Mouse (Mus musculus): ENCODE measurements around the gene Itfg2.

Gene Itfg2

DNA sequence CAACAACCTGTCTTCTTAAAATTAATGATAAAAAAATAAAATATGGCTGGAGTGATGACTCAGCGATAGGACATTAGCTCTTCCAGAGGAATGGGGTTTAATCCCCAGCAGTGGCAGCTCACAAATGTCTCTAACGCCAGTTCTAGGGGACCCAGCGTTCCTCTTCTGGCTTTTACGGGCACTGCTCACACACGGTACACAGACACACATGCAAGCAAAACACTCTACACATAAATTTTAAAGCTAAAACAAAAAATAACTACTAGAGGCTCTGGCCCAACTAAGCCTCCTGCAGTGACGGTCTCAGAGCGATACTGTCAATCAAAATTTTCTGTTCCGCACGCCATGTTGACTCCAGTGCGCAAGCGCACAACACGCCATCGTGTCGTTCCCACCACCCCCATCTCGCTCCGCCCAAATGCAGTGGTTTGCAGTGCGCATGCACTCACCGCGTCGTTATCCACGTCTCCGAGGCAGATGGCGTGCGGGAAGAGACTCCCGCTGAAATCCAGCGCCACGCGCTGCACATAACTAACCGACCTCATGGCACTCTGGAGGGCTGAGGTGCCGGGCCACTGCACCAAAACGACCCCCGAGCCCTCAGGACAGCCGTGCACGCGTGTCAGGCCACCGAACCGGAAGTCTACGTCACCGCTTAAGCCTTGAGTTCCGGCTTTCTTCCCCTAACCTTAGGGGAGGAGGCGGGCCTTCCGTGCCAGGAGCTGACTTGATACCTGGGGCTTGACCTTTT, at the start of gene Itfg2:
Itfg2 (minus strand) TSS at position 663 of the 751 bp plus-strand sequence.
- peak; percentile 94 to 96 for DNase-seq (ENCODE audit: low spot score in 2 of 2)

DNA sequence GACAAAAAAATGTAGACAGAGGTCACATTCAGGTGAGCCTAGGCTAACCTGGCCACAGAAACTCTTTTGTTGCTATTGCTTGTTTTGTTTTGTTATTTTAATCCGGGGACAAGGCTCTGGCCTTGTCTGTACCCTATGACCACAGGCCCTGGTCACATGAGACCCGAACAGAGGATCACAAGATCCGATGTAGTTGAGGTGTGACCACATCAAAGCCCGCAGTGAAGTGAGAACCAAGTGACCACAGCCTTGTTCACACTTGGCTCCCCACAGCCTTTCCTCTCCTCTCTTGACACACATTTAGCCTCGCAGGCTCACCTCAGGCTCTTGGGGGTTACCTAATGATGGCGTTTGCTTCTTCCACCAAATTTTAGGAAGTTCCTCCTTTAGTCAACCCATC, 49.4 kb upstream of the Itfg2 start:
- no peak for DNase-seq (ENCODE audit: low spot score in 2 of 2)

- peak; percentile 43 to 80 for DNase-seq (ENCODE audit: low spot score in 2 of 2)
Observed at GRCm38 (mm10) chr6:128469451-128469850, 44.7 kb upstream of the Itfg2 start.

GRCm38 (mm10) chr6:128467298-128467697, 42.6 kb upstream of the Itfg2 start:
- DNase-seq (ENCODE audit: low spot score in 2 of 2): peak in 1 of 2 experiments; percentile 68

DNA sequence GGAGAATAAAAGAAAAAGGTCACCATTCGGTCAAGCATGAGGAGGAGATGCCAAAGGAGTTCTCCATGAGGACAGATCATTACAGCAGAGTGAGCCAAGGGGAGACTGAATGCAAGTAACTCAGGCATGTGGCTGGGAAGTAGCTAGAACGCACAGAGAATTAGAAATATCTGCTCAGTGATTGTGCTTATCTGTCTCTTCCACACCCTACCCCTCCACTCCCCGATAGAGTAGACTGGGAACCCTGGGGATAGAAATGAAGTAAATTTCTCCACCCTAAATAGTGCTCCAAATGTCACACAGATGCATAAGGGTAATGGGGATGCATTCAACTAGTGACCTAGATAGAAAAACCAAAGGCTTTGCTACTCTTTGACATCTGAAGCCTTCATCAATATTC, 41.8 kb upstream of the Itfg2 start:
- no peak for DNase-seq (ENCODE audit: low spot score in 2 of 2)

DNA sequence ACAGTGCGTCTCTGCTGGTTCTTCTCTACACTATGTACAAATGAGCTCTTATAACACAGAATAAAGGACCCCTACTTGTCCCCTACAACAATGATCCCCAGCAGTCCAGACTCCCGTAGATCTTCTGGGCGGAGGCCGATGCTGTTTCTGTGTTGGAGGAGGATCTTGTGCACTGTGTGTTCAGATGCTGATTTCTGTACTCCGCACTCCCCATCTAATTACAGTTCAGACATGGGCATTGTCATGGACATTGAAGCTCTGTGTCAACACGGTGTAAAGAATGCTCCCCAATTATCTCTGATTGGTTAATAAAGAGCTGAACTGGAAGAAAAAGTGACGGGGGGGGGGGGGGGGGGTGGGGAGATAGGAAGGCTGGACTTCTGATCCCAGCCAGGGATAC, 41.3 kb upstream of the Itfg2 start:
- no peak for DNase-seq (ENCODE audit: low spot score in 2 of 2)

DNA sequence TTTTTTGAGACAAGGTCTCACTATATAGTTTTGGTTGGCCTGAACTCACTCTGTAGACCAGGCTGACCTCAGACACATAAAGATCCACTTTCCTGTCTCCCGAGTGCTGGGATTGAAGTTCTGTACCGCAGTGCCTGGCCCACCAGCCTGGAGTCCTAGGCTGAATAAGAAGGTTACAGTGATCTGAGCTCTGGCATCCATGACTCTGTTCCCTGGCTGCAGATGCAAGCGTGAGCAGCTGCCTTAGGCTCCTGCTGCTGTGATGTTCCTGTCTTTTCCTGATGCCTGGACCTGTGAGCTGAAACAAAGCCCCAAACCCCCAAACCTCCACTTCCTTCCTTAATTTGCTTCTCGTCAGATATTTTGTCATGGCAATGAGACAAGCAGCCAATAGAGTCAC, 40.3 kb upstream of the Itfg2 start:
- no peak for DNase-seq (ENCODE audit: low spot score in 2 of 2)

GRCm38 (mm10) chr6:128461606-128462005, 36.9 kb upstream of the Itfg2 start:
- DNase-seq (ENCODE audit: low spot score in 2 of 2): no peak

GRCm38 (mm10) chr6:128460729-128461503, 36.2 kb upstream of the Itfg2 start:
- DNase-seq (ENCODE audit: low spot score in 2 of 2): no peak

- no peak for DNase-seq (ENCODE audit: low spot score in 2 of 2)
Observed at GRCm38 (mm10) chr6:128460321-128460720, 35.6 kb upstream of the Itfg2 start.

DNA sequence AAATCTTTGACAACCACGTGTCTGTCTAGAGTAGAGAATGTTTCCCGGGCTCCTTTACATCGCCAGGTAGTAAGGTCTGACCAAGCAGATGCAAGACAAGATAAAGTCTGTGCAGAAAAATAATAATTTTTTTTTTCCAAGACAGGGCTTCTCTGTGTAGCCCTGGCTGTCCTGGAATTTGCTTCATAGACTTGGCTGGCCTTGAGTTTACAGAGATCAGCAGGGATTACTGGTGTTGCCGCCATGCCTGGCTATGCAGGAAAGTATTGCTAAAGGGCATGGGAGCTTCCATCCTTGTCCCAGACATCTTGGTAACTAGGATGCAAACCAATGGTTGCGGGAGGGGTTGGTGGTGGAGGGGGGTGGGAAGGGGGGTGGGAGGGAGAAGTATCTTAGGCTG, 32.5 kb upstream of the Itfg2 start:
- DNase-seq (ENCODE audit: low spot score in 2 of 2): no peak

GRCm38 (mm10) chr6:128455835-128456605, 31.3 kb upstream of the Itfg2 start:
- no peak for DNase-seq (ENCODE audit: low spot score in 2 of 2)

DNA sequence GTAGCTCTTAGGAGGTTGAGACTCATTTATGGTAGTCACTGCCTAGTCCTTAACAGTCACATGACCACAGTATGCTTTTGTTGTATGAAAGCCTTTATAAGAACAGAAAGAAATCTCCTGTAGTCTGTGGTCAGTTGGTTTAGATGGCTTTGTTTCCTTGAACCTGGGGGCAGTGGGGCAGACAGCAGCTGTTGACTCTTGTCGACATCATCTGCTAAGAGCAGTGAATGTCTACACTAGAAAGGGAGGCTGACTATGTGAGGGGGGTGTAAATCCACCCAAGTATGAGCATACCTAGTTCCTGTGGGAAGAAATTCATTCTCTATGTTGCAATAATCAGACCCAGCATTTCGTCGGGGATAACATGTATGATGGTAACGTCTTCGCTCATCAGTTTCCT, 22.3 kb upstream of the Itfg2 start:
- no peak for DNase-seq (ENCODE audit: low spot score in 2 of 2)

DNA sequence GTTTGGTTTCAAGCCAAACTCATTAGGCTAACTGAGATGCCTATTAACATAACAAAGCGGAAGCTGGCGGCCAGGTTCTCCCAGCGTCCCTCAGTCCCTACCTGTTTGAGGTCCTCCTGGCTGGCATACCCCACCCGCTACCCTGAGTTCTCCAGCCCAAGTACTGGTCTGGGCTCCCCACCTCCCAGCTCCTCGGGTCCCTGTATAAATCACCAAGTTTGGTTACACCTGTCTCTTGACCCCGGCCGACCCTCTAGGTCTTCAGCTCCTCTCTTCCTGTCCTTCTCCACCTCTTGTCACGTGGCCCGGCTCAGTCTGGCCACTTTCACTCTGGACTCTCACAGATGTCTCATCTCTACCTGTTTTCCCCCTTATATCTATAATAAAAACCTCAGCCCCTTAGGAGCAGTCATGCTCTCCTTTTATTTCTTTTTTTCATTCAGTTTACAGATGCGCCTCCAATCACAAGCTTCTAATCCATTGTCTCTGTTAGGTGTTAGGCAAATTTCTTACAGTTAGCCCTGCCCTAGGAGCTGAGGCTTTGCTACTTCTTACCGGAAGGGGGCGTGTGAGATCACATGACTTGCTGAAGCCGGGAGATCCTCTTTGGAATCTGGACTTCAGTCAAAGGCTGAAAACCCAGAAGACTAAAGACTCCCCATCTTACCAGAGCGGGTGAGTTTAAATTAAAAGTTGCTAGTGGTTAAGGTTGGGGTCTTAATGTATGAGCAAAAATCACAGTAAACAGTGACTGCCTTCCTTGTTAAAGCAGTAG, 21.2 kb upstream of the Itfg2 start:
- DNase-seq (ENCODE audit: low spot score in 2 of 2): no peak

GRCm38 (mm10) chr6:128440238-128440637, 15.5 kb upstream of the Itfg2 start:
- no peak for DNase-seq (ENCODE audit: low spot score in 2 of 2)

DNA sequence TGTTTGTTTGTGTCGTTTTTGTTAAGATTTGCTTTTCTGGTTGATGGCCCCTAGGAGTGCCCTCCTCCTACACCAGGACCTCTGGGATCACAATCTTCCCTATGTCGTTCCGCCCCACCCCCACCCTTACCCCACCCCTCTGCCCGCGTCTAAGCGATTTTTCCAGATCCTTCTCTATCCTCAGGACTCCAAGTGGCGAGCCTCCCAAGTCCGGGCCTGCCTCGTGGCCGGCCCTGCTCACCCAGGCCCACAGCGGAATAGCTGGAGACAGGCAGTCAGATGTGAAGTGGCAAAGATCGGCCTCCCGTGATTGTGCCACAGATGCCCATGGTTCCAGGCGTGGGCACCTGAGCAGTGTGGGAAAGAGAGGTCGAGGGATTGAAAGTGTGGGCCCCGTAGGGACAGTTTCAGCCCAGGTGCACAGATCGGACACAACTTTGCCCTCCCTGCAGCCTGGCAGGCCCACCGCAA, 14.2 kb upstream of the Itfg2 start:
- no peak for DNase-seq (ENCODE audit: low spot score in 2 of 2)

- peak; percentile 92 to 96 for DNase-seq (ENCODE audit: low spot score in 2 of 2)
Observed at GRCm38 (mm10) chr6:128438317-128438870, 13.7 kb upstream of the Itfg2 start, which contains the start of gene Fkbp4. Fkbp4 (minus strand) TSS chr6:128438677.

DNA sequence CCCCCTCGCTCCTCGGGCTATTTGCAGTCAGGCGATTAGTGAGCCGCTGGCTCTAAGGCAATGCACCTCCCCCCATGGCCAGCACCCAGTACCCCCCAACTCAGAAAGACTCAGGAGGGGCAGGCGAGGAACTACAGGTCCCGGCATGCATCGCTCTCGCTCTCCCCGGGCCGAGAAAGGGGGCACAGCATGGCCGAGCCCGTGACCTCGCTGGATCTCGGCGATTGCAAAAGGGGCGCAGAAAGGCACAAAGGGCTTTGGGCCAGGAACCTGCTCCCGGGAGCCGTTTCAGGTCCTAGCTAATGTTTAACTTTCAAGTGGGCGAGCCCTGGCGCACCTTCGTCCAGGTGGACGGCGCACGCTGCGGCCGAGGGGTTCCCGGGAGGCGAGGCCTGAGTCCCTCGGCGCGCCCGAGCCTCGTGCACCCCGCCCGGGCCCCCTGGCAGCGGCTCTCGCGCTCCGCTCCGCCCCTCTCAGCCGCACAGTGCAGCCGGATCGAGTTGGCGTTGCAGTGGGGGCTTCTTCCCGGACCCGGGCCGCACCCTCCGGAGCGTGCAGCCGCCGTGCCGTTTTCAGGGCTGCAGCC, 13.1 kb upstream of the Itfg2 start:
- peak; percentile 59 to 82 for DNase-seq (ENCODE audit: low spot score in 2 of 2)

DNA sequence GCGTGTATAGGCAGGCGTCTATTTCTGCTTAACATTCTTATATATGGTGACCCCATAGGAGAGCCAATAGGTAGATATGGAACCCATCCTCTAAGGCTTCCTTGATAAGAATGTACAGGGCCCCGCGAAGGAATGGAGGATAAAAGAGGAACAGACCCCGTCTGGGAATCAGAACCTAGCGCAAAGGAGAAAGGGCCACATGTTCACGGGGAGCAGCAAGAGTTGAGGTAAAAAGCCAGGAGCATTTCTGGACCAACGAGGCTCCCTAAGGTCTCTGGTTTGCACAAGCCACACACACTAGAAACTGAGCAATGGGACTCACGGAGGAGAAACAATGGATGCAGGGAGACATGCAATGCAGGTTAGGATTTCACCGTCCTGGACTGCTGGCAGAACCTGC, 12.6 kb upstream of the Itfg2 start:
- no peak for DNase-seq (ENCODE audit: low spot score in 2 of 2)

GRCm38 (mm10) chr6:128436356-128437005, 11.8 kb upstream of the Itfg2 start:
- no peak for DNase-seq (ENCODE audit: low spot score in 2 of 2)

Data from spleen, postnatal 4 days (tissue).